Mouse (Mus musculus) small intestine, adult 2 months (tissue): Measurements from ENCODE around the gene Igfbp6.

ENCODE experiments used
- CTCF ChIP-seq: fragments of 200-500 bp; IDR thresholded peaks from 2 replicates; pipeline ENCODE4 v1.5.1; 2012; ENCODE audit warnings: low read depth, mild to moderate bottlenecking, control low read depth, inconsistent platforms, low read length, moderate library complexity, mixed read lengths; ENCODE audit not compliant: insufficient replicate concordance, insufficient read length; ENCODE audit errors: extremely low read depth
- POLR2A ChIP-seq: fragments of 200-500 bp; IDR thresholded peaks from 2 replicates; pipeline ENCODE4 v1.6.1; 2012; ENCODE audit warnings: low read depth, mild to moderate bottlenecking, control low read depth, inconsistent platforms, low read length, moderate library complexity

DNA sequence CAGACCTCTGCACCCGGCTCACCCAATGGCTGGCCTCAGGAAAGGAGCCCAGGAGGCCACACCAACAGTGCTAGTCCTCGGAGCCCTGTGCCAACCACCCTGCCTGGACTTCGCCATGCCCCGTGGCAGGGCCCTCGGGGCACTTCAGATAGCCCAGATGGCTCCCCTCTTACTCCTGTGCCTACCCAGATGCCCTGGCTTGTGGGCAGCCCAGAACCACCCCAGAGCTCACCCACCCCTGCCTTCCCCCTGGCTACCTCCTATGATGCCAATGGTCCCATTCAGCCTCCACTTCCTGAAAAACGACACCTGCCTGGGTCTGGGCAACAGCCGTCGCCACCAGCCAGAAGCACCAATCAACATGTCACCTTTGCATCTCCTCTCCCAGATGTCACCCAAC, 31.3 kb upstream of the Igfbp6 start:
- TF ChIP-seq CTCF (no peak), POLR2A (no peak)
